In the genomic region with DNA sequence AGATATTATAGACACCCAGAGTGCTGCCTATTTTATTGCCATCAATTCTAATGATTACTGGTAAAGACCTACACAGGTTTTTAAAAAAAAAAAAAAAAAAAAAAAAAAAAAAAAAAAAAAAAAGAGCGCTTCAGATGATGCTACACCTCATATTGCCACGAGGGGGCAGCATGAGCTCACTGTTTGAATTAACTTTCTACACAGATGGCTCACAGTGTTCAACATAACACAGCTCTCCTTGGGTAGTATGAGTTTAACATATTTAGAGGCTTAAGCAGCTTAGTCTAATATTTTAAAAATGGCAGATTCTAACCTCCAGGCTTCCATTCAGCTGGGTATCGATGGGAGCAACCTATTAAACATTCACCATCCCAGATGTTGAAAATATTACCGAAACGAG, we compare ENCODE assay signal across 9 mouse cellular contexts. TPM values are rescaled to one million over a fixed set of nuclear protein-coding genes. Genes with fewer than 3 reads are reported as not detected.
DNase-seq lines count a peak whose midpoint lies in the region; ATAC-seq and TF ChIP-seq lines count a peak whose summit lies in the region.
"Had no signal": no experiment of that assay in that cellular context is flagged by ENCODE, and none has a peak within 500 bp of the region (broad histone marks: within the 10 kb centered on the region; RNA-seq: fewer than 3 reads in every experiment).

No protein-coding gene starts in this region.

- intact Hi-C loops in left cerebral cortex, postnatal 14 days (cut with DNase I): no loop called here

- no peak overlapping the region for H3K4me3 ChIP-seq in kidney, embryonic 16.5 days (ENCODE audit: low read length)
- H3K4me3 ChIP-seq in ES-E14 (ENCODE audit: insufficient read depth in 1 of 2, low read depth in 1 of 2, low read length in 2 of 2, poor library complexity in 1 of 2, severe bottlenecking in 1 of 2): no peak overlapping the region
- H3K4me3 ChIP-seq in forebrain, embryonic 16.5 days (replicated peaks; ENCODE audit: low read length): no peak overlapping the region
- H3K4me3 ChIP-seq in midbrain, embryonic 15.5 days: no peak overlapping the region
- H3K4me3 ChIP-seq: neural tube, embryonic 13.5 days had no signal

- WGBS in kidney, embryonic 16.5 days: 50% methylated on average over 5 of the region's 5 CpGs
- 47% methylated on average over 5 of the region's 5 CpGs for WGBS in forebrain, embryonic 16.5 days
- WGBS in midbrain, embryonic 15.5 days: 32% methylated on average over 5 of the region's 5 CpGs

- DNase-seq in kidney, adult 18-20 months: peak; percentile 8
- DNase-seq in ES-E14 (ENCODE audit: low read depth, low spot score): peak; percentile 25
- peak; percentile 28 for DNase-seq in c-Kit-positive CD71-positive TER-119-negative erythroid progenitor cells, embryonic 14.5 days (ENCODE audit: low read depth)
- DNase-seq in left cerebral cortex, postnatal 14 days (ENCODE audit: low spot score in 2 of 2): peak; percentile 61 to 62
- no peak for DNase-seq in spleen, postnatal 4 days (ENCODE audit: low spot score in 2 of 2)

- in situ Hi-C loops in ES-E14 (cut with MboI; ENCODE audit: low sequenced_read_pairs in 2 of 2, unreplicated experiment in 2 of 2): no loop called here

- no peak overlapping the region for H3K4me2 ChIP-seq in kidney, embryonic 16.5 days (replicated peaks; ENCODE audit: low read depth, low read length)
- no peak overlapping the region for H3K4me2 ChIP-seq in forebrain, embryonic 16.5 days (ENCODE audit: low read length)
- H3K4me2 ChIP-seq in midbrain, embryonic 15.5 days: peak overlapping the region; percentile 15; the same call in 1 of the 2 replicates

- no peaks in the 10 kb centered on the region for H3K36me3 ChIP-seq in kidney, embryonic 16.5 days (ENCODE audit: insufficient read depth, low read length)
- H3K36me3 ChIP-seq in ES-E14 (ENCODE audit: control insufficient read depth, insufficient read depth, low read length, poor library complexity, severe bottlenecking): no peaks in the 10 kb centered on the region
- no peaks in the 10 kb centered on the region for H3K36me3 ChIP-seq in forebrain, embryonic 16.5 days (ENCODE audit: control insufficient read depth, insufficient read depth)
- no peaks in the 10 kb centered on the region for H3K36me3 ChIP-seq in midbrain, embryonic 15.5 days (replicated peaks)
- H3K36me3 ChIP-seq: neural tube, embryonic 13.5 days had no signal

- no peak overlapping the region for H3K27ac ChIP-seq in kidney, embryonic 16.5 days (ENCODE audit: low read length)
- no peak overlapping the region for H3K27ac ChIP-seq in ES-E14 (ENCODE audit: insufficient read depth, low read depth, low read length, poor library complexity, severe bottlenecking)
- no peak overlapping the region for H3K27ac ChIP-seq in forebrain, embryonic 16.5 days (ENCODE audit: low read length)
- no peak overlapping the region for H3K27ac ChIP-seq in midbrain, embryonic 15.5 days
- H3K27ac ChIP-seq: neural tube, embryonic 13.5 days had no signal

- H3K9me3 ChIP-seq in kidney, embryonic 16.5 days (ENCODE audit: low read length): no peaks in the 10 kb centered on the region
- H3K9me3 ChIP-seq in ES-E14 (ENCODE audit: control insufficient read depth, insufficient read depth, low read depth, low read length): no peaks in the 10 kb centered on the region
- no peaks in the 10 kb centered on the region for H3K9me3 ChIP-seq in forebrain, embryonic 16.5 days (ENCODE audit: control insufficient read depth, low read length)
- no peaks in the 10 kb centered on the region for H3K9me3 ChIP-seq in midbrain, embryonic 15.5 days
- H3K9me3 ChIP-seq: neural tube, embryonic 13.5 days had no signal

- ATAC-seq in kidney, embryonic 16.5 days (ENCODE audit: low FRiP score, low TSS enrichment): no peak
- peak; percentile 84 for ATAC-seq in forebrain, embryonic 16.5 days
- peak; percentile 80 for ATAC-seq in midbrain, embryonic 15.5 days (replicated peaks)

- no peaks in the 10 kb centered on the region for H3K27me3 ChIP-seq in kidney, embryonic 16.5 days (ENCODE audit: insufficient read depth, low read length)
- no peaks in the 10 kb centered on the region for H3K27me3 ChIP-seq in forebrain, embryonic 16.5 days (replicated peaks; ENCODE audit: control insufficient read depth, insufficient read depth, low read length)
- no peaks in the 10 kb centered on the region for H3K27me3 ChIP-seq in midbrain, embryonic 15.5 days (replicated peaks)
- H3K27me3 ChIP-seq: neural tube, embryonic 13.5 days had no signal

- H3K4me1 ChIP-seq in kidney, embryonic 16.5 days (ENCODE audit: insufficient read depth, low read length): no peaks in the 10 kb centered on the region
- no peaks in the 10 kb centered on the region for H3K4me1 ChIP-seq in ES-E14 (ENCODE audit: control insufficient read depth in 2 of 2, insufficient read depth in 2 of 2, low read length in 2 of 2, poor library complexity in 1 of 2)
- no peaks in the 10 kb centered on the region for H3K4me1 ChIP-seq in forebrain, embryonic 16.5 days (replicated peaks; ENCODE audit: control insufficient read depth, insufficient read depth, low read length)
- H3K4me1 ChIP-seq in midbrain, embryonic 15.5 days: peaks cover 7% of the 10 kb centered on the region; the same call in 1 of the 2 replicates

- no peak overlapping the region for H3K9ac ChIP-seq in kidney, embryonic 16.5 days (replicated peaks; ENCODE audit: low read length)
- no peak overlapping the region for H3K9ac ChIP-seq in ES-E14 (ENCODE audit: insufficient read depth, low read depth, low read length, poor library complexity, severe bottlenecking)
- no peak overlapping the region for H3K9ac ChIP-seq in forebrain, embryonic 16.5 days (replicated peaks; ENCODE audit: low read depth, low read length)
- no peak overlapping the region for H3K9ac ChIP-seq in midbrain, embryonic 15.5 days

TF ChIP-seq in ES-E14, 5 proteins besides CTCF, POLR2A, EP300 and RAD21:
- TF ChIP-seq ZNF384 (IDR thresholded peaks at IDR 0.05; ENCODE audit: low read depth, low read length) (peak; percentile 100), ZC3H11A (IDR thresholded peaks at IDR 0.05; ENCODE audit: borderline replicate concordance, low read depth, low read length) (peak; percentile 75), MAFK (IDR thresholded peaks at IDR 0.05; ENCODE audit: insufficient read depth, low read depth, low read length) (no peak)

RNA-seq across cellular contexts. Expression of gene Sel1l, which starts 28.7 kb away (rescaled TPM):
- 87.5 and 94.4 TPM in 2 replicates for polyA plus RNA-seq in kidney, embryonic 16.5 days (2015; fragmentation: Nextera tagmentation; extraction: Ambion mirVana)
- total RNA-seq in ES-E14 (2012; rRNA removed): 64.6 and 91.3 TPM in 2 replicates
- 109 and 126 TPM in 2 replicates for polyA plus RNA-seq in forebrain, embryonic 16.5 days (2015; fragmentation: Nextera tagmentation; extraction: Ambion mirVana)
- 100 to 1,000 TPM; 130 to 147 TPM for total RNA-seq in left cerebral cortex, postnatal 14 days (2021)
- 106 and 111 TPM in 2 replicates for polyA plus RNA-seq in midbrain, embryonic 15.5 days (2015; fragmentation: Nextera tagmentation; extraction: Ambion mirVana)

Comparison
In these comparisons a context has a peak if more than half of its experiments do, and no peak if none do; other contexts are left out.
1. DNase-seq: peak in kidney, adult 18-20 months (single experiment), ES-E14 (single experiment), c-Kit-positive CD71-positive TER-119-negative erythroid progenitor cells, embryonic 14.5 days (single experiment) and left cerebral cortex, postnatal 14 days (2 of 2); none in spleen, postnatal 4 days (0 of 2).